Mouse (Mus musculus): ENCODE data around the gene Olfr887. TPM values are rescaled to one million over a fixed set of nuclear protein-coding genes. Genes with fewer than 3 reads are reported as not detected.

Olfr887 gene
- not detected in 2 replicates for polyA plus RNA-seq (2012; ENCODE audit: insufficient read depth, insufficient read length, low replicate concordance, missing spikeins)

GRCm38 (mm10) chr9:38083772-38084171, at the start of gene Olfr887:
Gene Olfr887 (plus strand): TSS chr9:38084072.
- H3K4me3 ChIP-seq (ENCODE audit: insufficient read depth, low read depth, low read length): no peak within 1 kb of the TSS
- WGBS: 80% methylated on average over 1 of the region's 1 CpGs
- H3K4me1 ChIP-seq (ENCODE audit: control insufficient read depth, insufficient read depth, low read length): no peaks in the 10 kb centered on the region
- TF ChIP-seq CTCF (IDR thresholded peaks at IDR 0.05; ENCODE audit: insufficient read depth, low read depth, low read length) (no peak), POLR2A (IDR thresholded peaks at IDR 0.05; ENCODE audit: insufficient read depth, low read depth, low read length) (no peak)
- H3K27ac ChIP-seq (ENCODE audit: insufficient read depth, low read depth, low read length): no peak within 1 kb of the TSS

- WGBS: 63% methylated on average over 1 of the region's 1 CpGs
- TF ChIP-seq POLR2A (IDR thresholded peaks at IDR 0.05; ENCODE audit: insufficient read depth, low read depth, low read length): no peak
- TF ChIP-seq CTCF (IDR thresholded peaks at IDR 0.05; ENCODE audit: insufficient read depth, low read depth, low read length): no peak
- no peak within 1 kb of the TSS for H3K27ac ChIP-seq (ENCODE audit: insufficient read depth, low read depth, low read length)
Observed at GRCm38 (mm10) chr9:38046255-38046654, 37.6 kb upstream of the Olfr887 start, which contains the start of gene Olfr884. Gene Olfr884 (plus strand): TSS chr9:38046555.

GRCm38 (mm10) chr9:38061022-38061421, 22.9 kb upstream of the Olfr887 start, which contains the start of gene Olfr885:
Gene Olfr885 (plus strand): TSS chr9:38061322.
- no peaks in the 10 kb centered on the region for H3K4me1 ChIP-seq (ENCODE audit: control insufficient read depth, insufficient read depth, low read length)
- 90% methylated on average over 3 of the region's 3 CpGs for WGBS
- no peak within 1 kb of the TSS for H3K4me3 ChIP-seq (ENCODE audit: insufficient read depth, low read depth, low read length)
- no peak within 1 kb of the TSS for H3K27ac ChIP-seq (ENCODE audit: insufficient read depth, low read depth, low read length)
- no peak for TF ChIP-seq POLR2A (IDR thresholded peaks at IDR 0.05; ENCODE audit: insufficient read depth, low read depth, low read length)
- no peak for TF ChIP-seq CTCF (IDR thresholded peaks at IDR 0.05; ENCODE audit: insufficient read depth, low read depth, low read length)

More at GRCm38 (mm10) chr9:38046255-38046654, 37.6 kb upstream of the Olfr887 start, which contains the start of gene Olfr884:
- Histone ChIP-seq H3K4me3 (ENCODE audit: insufficient read depth, low read depth, low read length) (no peak within 1 kb of the TSS), H3K4me1 (ENCODE audit: control insufficient read depth, insufficient read depth, low read length) (no peaks in the 10 kb centered on the region)

GRCm38 (mm10) chr9:38107828-38108227, 24.0 kb downstream of the Olfr887 start, which contains the start of gene Olfr888:
Gene Olfr888 (plus strand): TSS chr9:38108128.
- no peak within 1 kb of the TSS for H3K4me3 ChIP-seq (ENCODE audit: insufficient read depth, low read depth, low read length)
- WGBS: 88% methylated on average over 1 of the region's 1 CpGs
- H3K27ac ChIP-seq (ENCODE audit: insufficient read depth, low read depth, low read length): no peak within 1 kb of the TSS
- no peaks in the 10 kb centered on the region for H3K4me1 ChIP-seq (ENCODE audit: control insufficient read depth, insufficient read depth, low read length)
- TF ChIP-seq CTCF (IDR thresholded peaks at IDR 0.05; ENCODE audit: insufficient read depth, low read depth, low read length) (no peak), POLR2A (IDR thresholded peaks at IDR 0.05; ENCODE audit: insufficient read depth, low read depth, low read length) (no peak)

- no peak within 1 kb of the TSS for H3K4me3 ChIP-seq (ENCODE audit: insufficient read depth, low read depth, low read length)
- TF ChIP-seq POLR2A (IDR thresholded peaks at IDR 0.05; ENCODE audit: insufficient read depth, low read depth, low read length) (no peak), CTCF (IDR thresholded peaks at IDR 0.05; ENCODE audit: insufficient read depth, low read depth, low read length) (no peak)
- no peaks in the 10 kb centered on the region for H3K4me1 ChIP-seq (ENCODE audit: control insufficient read depth, insufficient read depth, low read length)
- no peak within 1 kb of the TSS for H3K27ac ChIP-seq (ENCODE audit: insufficient read depth, low read depth, low read length)
Observed at GRCm38 (mm10) chr9:38114898-38115297, 31.0 kb downstream of the Olfr887 start, which contains the start of gene Olfr889. Gene Olfr889 (plus strand): TSS chr9:38115198.

Other genes starting within 250 kb of the Olfr887 start
- gene Olfr877, start 229.8 kb upstream of the Olfr887 start, polyA plus RNA-seq (2012; ENCODE audit: insufficient read depth, insufficient read length, low replicate concordance, missing spikeins): not detected in 2 replicates
- gene Olfr145, start 187.3 kb upstream of the Olfr887 start, polyA plus RNA-seq (2012; ENCODE audit: insufficient read depth, insufficient read length, low replicate concordance, missing spikeins): not detected in 2 replicates
- gene Olfr878, start 166.2 kb upstream of the Olfr887 start, polyA plus RNA-seq (2012; ENCODE audit: insufficient read depth, insufficient read length, low replicate concordance, missing spikeins): not detected in 2 replicates
- not detected in 2 replicates for gene Olfr881, start 92.2 kb upstream of the Olfr887 start, polyA plus RNA-seq (2012; ENCODE audit: insufficient read depth, insufficient read length, low replicate concordance, missing spikeins)
- gene Olfr883, start 58.3 kb upstream of the Olfr887 start, polyA plus RNA-seq (2012; ENCODE audit: insufficient read depth, insufficient read length, low replicate concordance, missing spikeins): not detected in 2 replicates
- gene Olfr884, start 37.5 kb upstream of the Olfr887 start, polyA plus RNA-seq (2012; ENCODE audit: insufficient read depth, insufficient read length, low replicate concordance, missing spikeins): not detected in 2 replicates
- gene Olfr885, start 22.8 kb upstream of the Olfr887 start, polyA plus RNA-seq (2012; ENCODE audit: insufficient read depth, insufficient read length, low replicate concordance, missing spikeins): not detected in 2 replicates
- gene Olfr888, start 24.1 kb downstream of the Olfr887 start, polyA plus RNA-seq (2012; ENCODE audit: insufficient read depth, insufficient read length, low replicate concordance, missing spikeins): not detected in 2 replicates
- gene Olfr889, start 31.1 kb downstream of the Olfr887 start, polyA plus RNA-seq (2012; ENCODE audit: insufficient read depth, insufficient read length, low replicate concordance, missing spikeins): not detected in 2 replicates
- not detected in 2 replicates for gene Olfr890, start 58.4 kb downstream of the Olfr887 start, polyA plus RNA-seq (2012; ENCODE audit: insufficient read depth, insufficient read length, low replicate concordance, missing spikeins)
- not detected in 2 replicates for gene Olfr891, start 96.7 kb downstream of the Olfr887 start, polyA plus RNA-seq (2012; ENCODE audit: insufficient read depth, insufficient read length, low replicate concordance, missing spikeins)
- gene Olfr893, start 124.3 kb downstream of the Olfr887 start, polyA plus RNA-seq (2012; ENCODE audit: insufficient read depth, insufficient read length, low replicate concordance, missing spikeins): not detected in 2 replicates
- not detected in 2 replicates for gene Olfr894, start 134.0 kb downstream of the Olfr887 start, polyA plus RNA-seq (2012; ENCODE audit: insufficient read depth, insufficient read length, low replicate concordance, missing spikeins)
- gene Olfr143, start 168.7 kb downstream of the Olfr887 start, polyA plus RNA-seq (2012; ENCODE audit: insufficient read depth, insufficient read length, low replicate concordance, missing spikeins): not detected in 2 replicates
- gene Olfr895, start 183.8 kb downstream of the Olfr887 start, polyA plus RNA-seq (2012; ENCODE audit: insufficient read depth, insufficient read length, low replicate concordance, missing spikeins): not detected in 2 replicates
- not detected in 2 replicates for gene Olfr896-ps1, start 207.0 kb downstream of the Olfr887 start, polyA plus RNA-seq (2012; ENCODE audit: insufficient read depth, insufficient read length, low replicate concordance, missing spikeins)
- gene Olfr25, start 245.0 kb downstream of the Olfr887 start, polyA plus RNA-seq (2012; ENCODE audit: insufficient read depth, insufficient read length, low replicate concordance, missing spikeins): not detected in 2 replicates

All from olfactory bulb, adult 2 months (tissue).